Mouse (Mus musculus) gastrocnemius, postnatal 10 days (tissue): ENCODE results near the gene Cdiptos. TPM values are rescaled to one million over a fixed set of nuclear protein-coding genes. Genes with fewer than 3 reads are reported as not detected.

Experiments
- DNase-seq: peaks from one replicate; pipeline ENCODE4 v3.0.0; 2021; ENCODE audit warnings: mixed read lengths
- long read RNA-seq, 2 experiments: library from polyadenylated mRNA; stranded (forward); transcript quantifications; one replicate each; pipeline ENCODE4 v2.0.0; 2021
- total RNA-seq, 2 experiments: library from RNA; stranded (reverse); gene quantifications; 2 replicates each; pipeline ENCODE4 v1.2.3; 2021

The Cdiptos gene
- total RNA-seq: under 1 TPM; 0.42 to 0.45 TPM
- long read RNA-seq, experiment 1: 0 reads
- long read RNA-seq, experiment 2: 0 reads

- peak; percentile 98 for DNase-seq
Observed at GRCm38 (mm10) chr7:126975950-126976866, at the start of gene Cdiptos. Gene Cdiptos, minus strand, starts transcription at chr7:126976098.

GRCm38 (mm10) chr7:127024755-127025555, 49.1 kb upstream of the Cdiptos start:
- peak; percentile 67 for DNase-seq

- DNase-seq: no peak
Observed at GRCm38 (mm10) chr7:127023896-127024690, 48.2 kb upstream of the Cdiptos start.

DNA sequence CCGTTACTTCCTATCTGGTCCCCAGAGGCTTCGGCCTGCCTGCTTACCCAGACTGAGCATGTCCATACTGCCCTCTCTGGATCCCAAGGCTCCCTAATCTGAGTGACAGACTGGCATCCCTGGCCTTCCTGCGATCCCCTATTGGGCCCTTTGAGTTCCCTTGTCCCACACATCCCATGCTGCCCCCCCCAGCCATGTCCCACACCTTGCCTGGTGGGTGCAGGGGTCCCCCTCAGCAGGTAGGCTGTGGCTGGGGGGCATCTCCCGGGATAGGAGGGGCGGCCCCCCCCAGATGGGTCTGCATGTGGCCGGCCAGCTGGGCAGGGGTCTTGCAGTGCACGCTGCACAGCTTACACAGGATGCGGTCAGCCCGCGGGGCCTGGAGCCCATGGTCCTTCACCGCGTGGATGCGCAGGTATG, 47.4 kb upstream of the Cdiptos start:
- peak; percentile 16 for DNase-seq

- DNase-seq: no peak
Observed at GRCm38 (mm10) chr7:127022528-127023271, 46.8 kb upstream of the Cdiptos start.

DNA sequence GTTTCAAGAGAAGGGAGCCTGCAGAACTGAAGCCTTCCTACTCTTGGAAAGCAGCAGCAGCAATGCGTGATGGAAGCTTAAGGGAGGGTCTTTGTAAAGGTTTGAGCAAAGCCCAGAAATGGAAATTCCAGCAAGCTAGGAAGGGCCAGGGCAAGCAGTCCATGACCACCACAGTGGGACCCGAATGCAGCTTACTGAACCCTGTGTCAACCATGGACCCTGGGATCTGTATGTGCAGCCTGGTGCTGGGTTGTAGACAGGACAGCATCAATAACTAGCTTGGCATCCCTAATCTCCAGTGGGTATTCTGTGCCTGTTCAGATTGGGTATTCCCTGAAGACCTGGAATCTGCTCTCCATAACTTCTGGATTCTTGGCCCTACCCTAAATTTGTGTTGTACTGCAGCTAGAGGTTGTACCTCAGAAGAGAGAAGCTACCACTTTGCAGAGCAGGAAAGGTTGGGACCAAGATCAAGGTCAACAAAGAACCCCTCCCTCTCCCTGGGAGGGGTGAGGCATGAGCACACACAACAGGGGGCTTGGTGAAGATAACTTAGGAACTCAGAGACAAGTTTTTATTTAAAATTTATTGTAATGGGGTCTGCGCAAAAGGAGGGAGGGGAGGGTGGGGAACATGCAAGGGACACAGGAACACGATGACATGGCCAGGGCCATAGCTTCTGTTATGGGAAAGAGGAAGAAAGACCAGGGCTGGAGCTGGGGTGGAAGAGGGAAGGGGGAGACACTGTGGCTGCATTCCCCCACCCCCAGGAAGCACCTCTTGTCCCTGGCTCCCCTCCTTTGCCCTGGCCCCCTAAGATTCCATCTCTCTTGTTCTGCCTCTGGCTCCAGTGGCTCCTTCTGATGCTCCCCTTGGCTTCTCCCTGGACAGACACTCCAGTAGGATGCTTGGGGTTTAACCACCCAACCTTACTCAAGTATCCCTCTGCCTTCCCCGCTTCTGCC, 45.9 kb upstream of the Cdiptos start:
- DNase-seq: no peak

- peak; percentile 58 for DNase-seq
Observed at GRCm38 (mm10) chr7:127020901-127021562, 45.1 kb upstream of the Cdiptos start, which contains the start of the genes Gm42742 and Prrt2. Gene Gm42742, minus strand, starts transcription at chr7:127021097. Gene Prrt2, minus strand, starts transcription at chr7:127021211.

- DNase-seq: no peak
Observed at GRCm38 (mm10) chr7:127020491-127020890, 44.6 kb upstream of the Cdiptos start.

GRCm38 (mm10) chr7:127020031-127020430, 44.1 kb upstream of the Cdiptos start:
- no peak for DNase-seq

- DNase-seq: no peak
Observed at GRCm38 (mm10) chr7:127019306-127019960, 43.5 kb upstream of the Cdiptos start.

DNA sequence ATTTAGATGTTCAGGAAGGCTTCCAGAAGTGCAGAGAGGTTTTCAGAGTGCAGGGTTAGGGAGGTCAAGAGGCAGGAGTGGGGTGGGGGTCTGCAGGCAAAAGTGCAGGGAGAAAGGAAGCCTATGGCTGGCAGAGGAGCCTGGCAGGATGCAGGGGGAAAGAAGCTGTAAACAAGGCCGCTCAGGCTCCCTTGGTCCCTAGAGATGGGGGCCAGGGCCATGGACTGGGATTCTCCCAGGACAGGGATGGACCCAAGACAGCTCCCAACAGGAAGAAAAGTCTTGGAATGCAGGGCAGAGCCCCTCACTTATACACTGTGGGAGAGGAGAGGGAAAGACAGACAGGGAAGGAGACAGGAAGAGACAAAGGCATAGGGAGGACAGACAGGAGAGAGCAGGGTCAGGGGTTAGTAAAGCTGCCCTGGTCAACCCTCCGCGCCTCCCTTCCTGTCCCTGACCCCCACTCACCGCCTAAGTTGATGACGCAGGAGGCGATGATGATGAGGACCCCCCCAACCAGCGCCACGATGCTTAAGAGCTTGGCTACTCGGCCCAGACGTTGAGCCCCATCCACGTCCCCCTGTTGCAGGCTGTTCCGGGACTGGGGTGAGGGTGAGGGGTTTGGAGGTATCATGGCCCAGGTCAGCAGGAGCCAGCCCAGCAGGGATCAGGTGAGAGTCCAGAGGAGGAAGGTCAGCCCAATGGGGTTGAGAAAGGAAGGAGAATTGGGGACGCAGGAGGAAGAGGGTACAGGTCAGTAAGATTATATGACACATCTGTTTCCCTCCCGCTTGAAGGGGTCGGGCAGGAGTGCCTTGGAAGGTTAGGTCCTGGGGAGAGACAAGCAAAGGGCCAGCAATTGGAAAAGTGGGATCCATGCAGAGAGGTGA, 42.8 kb upstream of the Cdiptos start:
- peak; percentile 14 for DNase-seq

DNA sequence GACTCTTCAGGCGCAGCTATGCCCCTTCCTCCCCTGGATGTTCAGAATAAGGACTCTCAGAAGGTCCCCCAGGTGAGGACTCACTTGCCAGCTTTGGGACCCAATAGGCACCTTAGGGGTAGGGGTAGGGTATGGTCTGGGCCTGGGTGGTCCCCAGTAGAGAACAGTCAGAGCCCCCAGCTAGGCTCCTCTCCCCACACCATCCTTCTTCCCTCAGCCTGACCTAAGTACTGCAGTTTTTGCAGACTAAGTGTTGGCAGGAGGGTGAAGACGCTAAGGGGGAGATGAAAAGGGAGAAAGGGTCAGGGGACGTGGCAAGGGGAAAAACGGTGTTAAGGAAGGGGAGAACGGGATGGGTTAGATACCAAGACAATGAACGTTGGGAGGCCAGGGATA, 42.0 kb upstream of the Cdiptos start:
- DNase-seq: no peak

GRCm38 (mm10) chr7:127016971-127017949, 41.4 kb upstream of the Cdiptos start, which contains the start of gene Pagr1a:
Gene Pagr1a, minus strand, starts transcription at chr7:127017352.
- DNase-seq: peak; percentile 96

- no peak for DNase-seq
Observed at GRCm38 (mm10) chr7:127016486-127016938, 40.6 kb upstream of the Cdiptos start.

DNA sequence TGATC, 40.4 kb upstream of the Cdiptos start, which contains the start of gene Pagr1b:
Pagr1b (minus strand) TSS at position 4 of the 5 bp plus-strand sequence.
- DNase-seq: no peak

GRCm38 (mm10) chr7:127016081-127016480, 40.2 kb upstream of the Cdiptos start:
- no peak for DNase-seq

GRCm38 (mm10) chr7:127014993-127015392, 39.1 kb upstream of the Cdiptos start:
- DNase-seq: no peak
